Comparison of ENCODE assay signal across 19 mouse cellular contexts in the genomic region with DNA sequence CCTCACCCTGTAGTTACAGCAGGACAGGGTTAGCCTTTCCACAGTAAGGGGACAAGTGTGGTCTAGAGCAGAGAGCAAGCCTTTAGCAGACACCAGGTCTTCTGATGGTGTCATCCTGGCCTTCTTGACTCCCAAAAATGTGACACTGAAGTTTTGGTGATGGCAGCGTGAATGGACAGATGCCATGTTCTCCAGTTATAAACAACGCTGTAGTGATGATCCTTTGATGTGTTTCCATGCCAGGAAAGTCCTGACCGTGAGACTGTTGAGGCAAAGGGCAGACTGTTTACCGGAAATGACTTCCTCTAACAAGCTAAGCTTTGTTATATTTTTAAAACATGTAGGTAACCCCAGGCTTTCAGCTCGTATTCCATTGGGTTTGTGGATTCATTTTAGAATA. TPM values are rescaled to one million over a fixed set of nuclear protein-coding genes. Genes with fewer than 3 reads are reported as not detected.
DNase-seq lines count a peak whose midpoint lies in the region; TF ChIP-seq lines count a peak whose summit lies in the region.
"Had no signal": no experiment of that assay in that cellular context is flagged by ENCODE, and none has a peak within 500 bp of the region (broad histone marks: within the 10 kb centered on the region; RNA-seq: fewer than 3 reads in every experiment).

No protein-coding gene starts in this region.

- whole genome bisulfite sequencing in lung, adult 2 months: 32% methylated on average over 5 of the region's 5 CpGs

- H3K4me1 ChIP-seq in lung, adult 2 months (ENCODE audit: control insufficient read depth, insufficient read depth, low read length): peaks cover 10% of the 10 kb centered on the region

- no peak overlapping the region for H3K4me3 ChIP-seq in lung, adult 2 months (replicated peaks; ENCODE audit: extremely low read depth, low read depth, low read length)
- H3K4me3 ChIP-seq: embryonic facial prominence, embryonic 12.5 days; heart, adult 2 months; heart, embryonic 15.5 days; hindbrain, embryonic 10.5 days had no signal

- peak; percentile 72 for DNase-seq in heart, adult 11 months
- DNase-seq in heart, postnatal 25 days (ENCODE audit: low spot score): no peak
- DNase-seq in lung, postnatal 36 days: peak; percentile 36
- no peak for DNase-seq in lung, adult 2 months
- DNase-seq in thymus, postnatal 4 days: peak; percentile 15
- no peak for DNase-seq in thymus, postnatal 0 days (ENCODE audit: low spot score)
- DNase-seq in spleen, adult 18-20 months: no peak
- no peak for DNase-seq in urinary bladder, postnatal 25 days (ENCODE audit: low spot score)
- DNase-seq: adrenal gland, adult 8-10 months; adrenal gland, postnatal 36 days; cerebellum, adult 11 months; cerebellum, adult 9-10 months; cerebellum, postnatal 25 days; gastrocnemius, postnatal 10 days; heart, adult 2 months; heart, postnatal 14 days had no signal

- TF ChIP-seq CTCF in lung, adult 2 months (IDR thresholded peaks at IDR 0.05; ENCODE audit: insufficient read depth, low read length): no peak

- intact Hi-C loops in heart, postnatal 25 days (cut with DNase I): no loop called here

- no peak for TF ChIP-seq POLR2A in lung, adult 2 months (IDR thresholded peaks at IDR 0.05; ENCODE audit: borderline replicate concordance, extremely low read depth, low read depth, low read length)

RNA-seq across cellular contexts. Expression of a gene that starts 17.0 kb away (rescaled TPM):
- 10 to 100 TPM; 20.4 to 22.9 TPM for total RNA-seq in heart, postnatal 25 days (2021)
- polyA plus RNA-seq in lung, adult 2 months (2012; rRNA removed): 26.3 and 28.9 TPM in 2 replicates
- polyA plus RNA-seq in thymus, postnatal 0 days (2015; fragmentation: Nextera tagmentation; extraction: Ambion mirVana): 281 and 293 TPM in 2 replicates

Comparison
In these comparisons a context has a peak if more than half of its experiments do, and no peak if none do; other contexts are left out.
1. DNase-seq: peak in heart, adult 11 months (single experiment), lung, postnatal 36 days (single experiment) and thymus, postnatal 4 days (single experiment); none in heart, postnatal 25 days (single experiment), lung, adult 2 months (single experiment), thymus, postnatal 0 days (single experiment), spleen, adult 18-20 months (0 of 2) and urinary bladder, postnatal 25 days (single experiment).